Mouse (Mus musculus): ENCODE results near the gene Gm20422. TPM values are rescaled to one million over a fixed set of nuclear protein-coding genes. Genes with fewer than 3 reads are reported as not detected.

The Gm20422 gene
- polyA plus RNA-seq, 1 experiment from 2014 or later: not detected

DNA sequence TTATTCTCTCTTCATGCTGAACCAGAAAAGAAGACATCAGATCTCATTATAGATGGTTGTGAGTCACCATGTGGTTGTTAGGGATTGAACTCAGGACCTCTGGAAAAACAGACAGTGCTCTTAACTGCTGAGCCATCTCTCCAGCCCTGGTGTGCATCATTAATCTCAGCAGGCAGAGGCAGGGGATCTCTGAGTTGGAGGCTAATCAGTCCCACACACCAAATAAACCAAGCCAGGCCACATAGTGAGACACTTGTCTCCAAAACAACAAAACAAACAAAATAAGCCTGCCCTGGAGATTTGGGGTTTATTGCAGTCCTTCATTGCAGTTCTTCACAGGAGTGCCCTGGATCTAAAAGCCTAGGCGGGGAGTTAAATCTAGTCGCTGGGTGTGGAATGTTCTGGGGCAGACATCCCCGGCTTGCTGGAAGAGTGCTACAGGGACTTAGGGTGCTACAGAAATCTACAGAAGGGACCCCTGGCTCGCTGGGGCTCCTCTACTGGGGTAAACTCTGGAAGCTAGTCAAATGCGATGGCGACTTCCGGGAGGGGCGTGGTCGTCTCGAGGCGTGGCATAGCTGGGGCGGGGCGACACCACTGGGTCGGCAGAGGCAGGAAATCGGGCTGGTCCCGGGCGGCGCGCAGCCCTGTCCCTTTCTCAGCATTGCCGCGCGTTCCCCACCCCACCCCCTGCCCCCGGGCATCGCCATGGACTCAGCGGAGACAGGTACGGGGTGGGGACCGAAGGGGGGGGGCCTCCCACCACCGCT lies 33.6 kb upstream of the Gm20422 start, which contains the start of gene Gmip:
Gene Gmip (plus strand): TSS at position 586 of the 770 bp plus-strand sequence.
- Histone ChIP-seq H3K4me2 (replicated peaks; ENCODE audit: low read depth, low read length) (peak within 1 kb of the TSS; percentile 81), H3K27me3 (ENCODE audit: control insufficient read depth, insufficient read depth, low read length) (no peaks in the 10 kb centered on the region), H3K27ac (ENCODE audit: low read depth, low read length) (no peak within 1 kb of the TSS), H3K4me1 (ENCODE audit: control insufficient read depth, insufficient read depth, low read length) (0 out of 2 replicates have a peak, but pooled peaks cover 4% of the 10 kb centered on the region), H3K36me3 (ENCODE audit: control insufficient read depth, insufficient read depth, low read length) (peaks cover 50% of the 10 kb centered on the region), H3K4me3 (ENCODE audit: low read length) (peak within 1 kb of the TSS; percentile 50), H3K9ac (ENCODE audit: low read depth, low read length) (peak within 1 kb of the TSS; percentile 48; the same call in 1 of the 2 replicates), H3K9me3 (ENCODE audit: control insufficient read depth, low read length) (no peaks in the 10 kb centered on the region)
- 6% methylated on average over 28 of the region's 28 CpGs for WGBS
- peak; percentile 80 for ATAC-seq (ENCODE audit: low FRiP score, low TSS enrichment)

DNA sequence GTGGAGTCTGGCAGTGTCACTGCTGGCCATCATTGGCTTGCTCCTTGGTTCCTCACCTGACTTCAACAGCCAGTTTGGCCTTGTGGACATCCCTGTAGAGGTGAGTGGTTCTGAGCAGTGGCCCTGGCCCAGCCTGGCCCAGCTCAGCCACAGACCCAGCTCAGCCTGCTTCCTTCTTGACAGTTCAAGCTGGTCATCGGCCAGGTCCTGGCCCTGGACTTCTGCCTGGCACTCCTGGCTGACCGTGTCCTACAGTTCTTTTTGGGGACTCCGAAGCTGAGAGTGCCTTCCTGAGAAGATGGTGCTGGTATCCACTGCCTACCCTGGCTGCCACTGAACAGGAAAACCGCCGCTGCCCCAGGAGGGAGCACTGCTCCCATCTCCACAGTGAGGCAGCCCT lies 32.5 kb upstream of the Gm20422 start:
- peaks cover 58% of the 10 kb centered on the region for H3K36me3 ChIP-seq (ENCODE audit: control insufficient read depth, insufficient read depth, low read length)
- no peak overlapping the region for H3K9ac ChIP-seq (ENCODE audit: low read depth, low read length)
- H3K27ac ChIP-seq (ENCODE audit: low read depth, low read length): no peak overlapping the region
- WGBS: 94% methylated on average over 5 of the region's 5 CpGs
- no peaks in the 10 kb centered on the region for H3K9me3 ChIP-seq (ENCODE audit: control insufficient read depth, low read length)
- no peak overlapping the region for H3K4me2 ChIP-seq (replicated peaks; ENCODE audit: low read depth, low read length)
- no peak overlapping the region for H3K4me3 ChIP-seq (ENCODE audit: low read length)
- H3K27me3 ChIP-seq (ENCODE audit: control insufficient read depth, insufficient read depth, low read length): no peaks in the 10 kb centered on the region
- H3K4me1 ChIP-seq (ENCODE audit: control insufficient read depth, insufficient read depth, low read length): 0 out of 2 replicates have a peak, but pooled peaks cover 4% of the 10 kb centered on the region
- no peak for ATAC-seq (ENCODE audit: low FRiP score, low TSS enrichment)

DNA sequence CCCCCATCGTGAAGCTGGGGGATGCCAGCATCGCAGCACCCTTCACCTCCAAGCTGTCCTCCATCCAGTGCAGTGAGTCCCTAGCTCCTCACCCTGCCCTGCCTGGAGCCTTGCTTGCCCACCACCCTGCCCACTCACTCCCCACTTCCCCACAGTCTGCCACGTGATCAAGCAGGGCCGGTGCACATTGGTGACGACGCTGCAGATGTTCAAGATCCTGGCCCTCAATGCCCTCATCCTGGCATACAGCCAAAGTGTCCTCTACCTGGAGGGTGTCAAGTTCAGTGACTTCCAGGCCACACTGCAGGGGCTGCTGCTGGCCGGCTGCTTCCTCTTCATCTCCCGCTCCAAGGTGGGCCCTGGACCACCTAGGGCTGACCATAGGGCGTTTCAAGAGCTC lies 30.8 kb upstream of the Gm20422 start:
- Histone ChIP-seq H3K4me3 (ENCODE audit: low read length) (no peak overlapping the region), H3K4me2 (replicated peaks; ENCODE audit: low read depth, low read length) (no peak overlapping the region), H3K27me3 (ENCODE audit: control insufficient read depth, insufficient read depth, low read length) (no peaks in the 10 kb centered on the region), H3K36me3 (ENCODE audit: control insufficient read depth, insufficient read depth, low read length) (peaks cover 73% of the 10 kb centered on the region), H3K9ac (ENCODE audit: low read depth, low read length) (no peak overlapping the region), H3K4me1 (ENCODE audit: control insufficient read depth, insufficient read depth, low read length) (0 out of 2 replicates have a peak, but pooled peaks cover 4% of the 10 kb centered on the region), H3K9me3 (ENCODE audit: control insufficient read depth, low read length) (no peaks in the 10 kb centered on the region), H3K27ac (ENCODE audit: low read depth, low read length) (no peak overlapping the region)
- no peak for ATAC-seq (ENCODE audit: low FRiP score, low TSS enrichment)
- 87% methylated on average over 9 of the region's 9 CpGs for WGBS

DNA sequence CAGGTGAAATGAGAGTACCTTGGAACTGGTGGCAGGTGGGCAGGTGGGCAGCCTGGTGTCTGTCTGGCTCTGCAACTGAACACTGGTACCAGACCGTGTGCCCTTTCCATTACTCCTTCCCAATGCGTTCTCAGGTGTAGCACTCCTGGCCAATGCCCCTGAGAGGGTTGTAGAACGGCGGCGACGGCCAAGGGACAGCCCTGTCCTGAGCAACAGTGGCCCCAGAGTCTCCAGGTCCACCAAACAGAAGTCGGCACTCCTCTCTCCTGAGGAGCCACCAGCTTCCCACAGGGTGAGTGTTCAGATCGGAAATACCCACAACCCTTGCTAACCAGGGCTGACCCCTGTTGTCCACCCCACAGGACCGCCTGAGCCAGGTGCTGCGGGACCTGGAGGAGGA lies 30.4 kb upstream of the Gm20422 start:
- no peak overlapping the region for H3K4me3 ChIP-seq (ENCODE audit: low read length)
- ATAC-seq (ENCODE audit: low FRiP score, low TSS enrichment): no peak
- H3K9ac ChIP-seq (ENCODE audit: low read depth, low read length): no peak overlapping the region
- H3K27ac ChIP-seq (ENCODE audit: low read depth, low read length): no peak overlapping the region
- H3K36me3 ChIP-seq (ENCODE audit: control insufficient read depth, insufficient read depth, low read length): peaks cover 77% of the 10 kb centered on the region
- 0 out of 2 replicates have a peak, but pooled peaks cover 4% of the 10 kb centered on the region for H3K4me1 ChIP-seq (ENCODE audit: control insufficient read depth, insufficient read depth, low read length)
- H3K4me2 ChIP-seq (replicated peaks; ENCODE audit: low read depth, low read length): no peak overlapping the region
- no peaks in the 10 kb centered on the region for H3K27me3 ChIP-seq (ENCODE audit: control insufficient read depth, insufficient read depth, low read length)
- 95% methylated on average over 10 of the region's 10 CpGs for WGBS
- no peaks in the 10 kb centered on the region for H3K9me3 ChIP-seq (ENCODE audit: control insufficient read depth, low read length)

DNA sequence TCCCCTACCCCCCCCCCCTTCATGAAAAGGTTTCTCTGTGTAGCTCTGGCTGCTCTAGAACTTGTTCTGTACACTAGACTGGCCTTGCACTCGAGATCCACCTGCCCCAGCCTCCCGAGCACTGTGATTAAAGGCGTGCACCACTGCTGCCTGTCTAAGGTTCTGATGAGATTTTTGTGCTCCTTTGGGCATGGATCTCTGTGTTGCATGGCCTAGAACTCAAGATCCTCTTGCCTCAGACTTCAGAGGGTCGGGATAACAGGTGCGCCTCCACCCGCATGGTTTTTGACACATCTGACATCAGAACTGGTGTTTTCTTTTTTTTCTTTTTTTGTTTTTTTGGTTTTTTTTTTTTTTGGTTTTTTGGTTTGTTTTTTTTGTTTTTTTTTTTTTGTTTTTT lies 29.9 kb upstream of the Gm20422 start:
- Histone ChIP-seq H3K9ac (ENCODE audit: low read depth, low read length) (no peak overlapping the region), H3K27me3 (ENCODE audit: control insufficient read depth, insufficient read depth, low read length) (no peaks in the 10 kb centered on the region), H3K27ac (ENCODE audit: low read depth, low read length) (no peak overlapping the region), H3K4me3 (ENCODE audit: low read length) (no peak overlapping the region), H3K36me3 (ENCODE audit: control insufficient read depth, insufficient read depth, low read length) (peaks cover 83% of the 10 kb centered on the region), H3K9me3 (ENCODE audit: control insufficient read depth, low read length) (no peaks in the 10 kb centered on the region), H3K4me2 (replicated peaks; ENCODE audit: low read depth, low read length) (no peak overlapping the region), H3K4me1 (ENCODE audit: control insufficient read depth, insufficient read depth, low read length) (0 out of 2 replicates have a peak, but pooled peaks cover 4% of the 10 kb centered on the region)
- ATAC-seq (ENCODE audit: low FRiP score, low TSS enrichment): no peak
- 94% methylated on average over 6 of the region's 6 CpGs for WGBS

DNA sequence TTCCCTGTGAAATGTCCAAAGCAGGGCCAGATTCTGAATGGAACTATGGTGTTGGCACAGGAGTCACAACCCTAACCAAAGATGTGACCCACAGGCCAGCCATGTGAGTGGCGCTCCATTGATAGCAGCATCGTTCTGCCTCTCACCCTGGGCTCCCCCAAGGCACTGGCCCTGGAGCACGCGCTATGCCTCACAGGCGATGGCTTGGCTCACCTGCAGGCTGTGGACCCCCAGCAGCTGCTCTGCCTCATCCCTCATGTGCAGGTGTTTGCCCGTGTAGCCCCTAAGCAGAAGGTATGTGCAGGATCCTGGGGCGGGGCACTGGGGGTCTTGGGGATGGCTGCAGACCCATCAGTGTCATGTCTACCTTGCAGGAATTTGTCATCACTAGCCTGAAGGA lies 28.7 kb upstream of the Gm20422 start:
- ATAC-seq (ENCODE audit: low FRiP score, low TSS enrichment): no peak
- no peaks in the 10 kb centered on the region for H3K27me3 ChIP-seq (ENCODE audit: control insufficient read depth, insufficient read depth, low read length)
- no peaks in the 10 kb centered on the region for H3K4me1 ChIP-seq (ENCODE audit: control insufficient read depth, insufficient read depth, low read length)
- H3K9me3 ChIP-seq (ENCODE audit: control insufficient read depth, low read length): no peaks in the 10 kb centered on the region
- peaks cover 95% of the 10 kb centered on the region for H3K36me3 ChIP-seq (ENCODE audit: control insufficient read depth, insufficient read depth, low read length)
- H3K4me2 ChIP-seq (replicated peaks; ENCODE audit: low read depth, low read length): no peak overlapping the region
- WGBS: 96% methylated on average over 7 of the region's 7 CpGs
- H3K9ac ChIP-seq (ENCODE audit: low read depth, low read length): no peak overlapping the region
- no peak overlapping the region for H3K27ac ChIP-seq (ENCODE audit: low read depth, low read length)
- no peak overlapping the region for H3K4me3 ChIP-seq (ENCODE audit: low read length)

DNA sequence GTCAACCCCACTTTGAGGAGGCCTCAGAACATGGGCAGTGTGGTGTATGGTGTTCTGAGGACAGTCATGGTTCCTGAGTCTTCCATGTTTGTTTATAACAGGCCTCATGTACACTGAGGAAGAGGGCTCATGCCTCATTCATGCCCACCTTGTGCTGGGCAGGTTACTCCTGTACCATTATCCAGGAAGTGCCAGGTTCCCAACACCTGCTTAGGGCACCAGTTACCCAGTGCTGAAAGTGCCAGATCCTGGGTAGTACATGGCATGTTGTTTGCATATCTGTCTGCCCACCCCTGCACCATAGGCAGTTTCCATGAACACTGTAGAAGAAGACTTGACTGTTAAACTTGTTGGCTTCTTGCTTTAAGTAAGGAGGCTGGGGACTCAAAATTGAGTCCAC lies 27.5 kb upstream of the Gm20422 start:
- ATAC-seq (ENCODE audit: low FRiP score, low TSS enrichment): no peak
- no peaks in the 10 kb centered on the region for H3K9me3 ChIP-seq (ENCODE audit: control insufficient read depth, low read length)
- no peak overlapping the region for H3K4me2 ChIP-seq (replicated peaks; ENCODE audit: low read depth, low read length)
- no peak overlapping the region for H3K9ac ChIP-seq (ENCODE audit: low read depth, low read length)
- no peak overlapping the region for H3K27ac ChIP-seq (ENCODE audit: low read depth, low read length)
- H3K4me3 ChIP-seq (ENCODE audit: low read length): no peak overlapping the region
- H3K27me3 ChIP-seq (ENCODE audit: control insufficient read depth, insufficient read depth, low read length): no peaks in the 10 kb centered on the region
- no peaks in the 10 kb centered on the region for H3K4me1 ChIP-seq (ENCODE audit: control insufficient read depth, insufficient read depth, low read length)
- peaks cover 96% of the 10 kb centered on the region for H3K36me3 ChIP-seq (ENCODE audit: control insufficient read depth, insufficient read depth, low read length)

GRCm38 (mm10) chr8:69801796-69802195 lies 27.1 kb upstream of the Gm20422 start:
- Histone ChIP-seq H3K4me3 (ENCODE audit: low read length) (no peak overlapping the region), H3K9ac (ENCODE audit: low read depth, low read length) (no peak overlapping the region), H3K4me1 (ENCODE audit: control insufficient read depth, insufficient read depth, low read length) (no peaks in the 10 kb centered on the region), H3K27me3 (ENCODE audit: control insufficient read depth, insufficient read depth, low read length) (no peaks in the 10 kb centered on the region), H3K27ac (ENCODE audit: low read depth, low read length) (no peak overlapping the region), H3K9me3 (ENCODE audit: control insufficient read depth, low read length) (no peaks in the 10 kb centered on the region), H3K4me2 (replicated peaks; ENCODE audit: low read depth, low read length) (no peak overlapping the region), H3K36me3 (ENCODE audit: control insufficient read depth, insufficient read depth, low read length) (peaks cover 96% of the 10 kb centered on the region)
- no peak for ATAC-seq (ENCODE audit: low FRiP score, low TSS enrichment)
- WGBS: 94% methylated on average over 4 of the region's 4 CpGs

DNA sequence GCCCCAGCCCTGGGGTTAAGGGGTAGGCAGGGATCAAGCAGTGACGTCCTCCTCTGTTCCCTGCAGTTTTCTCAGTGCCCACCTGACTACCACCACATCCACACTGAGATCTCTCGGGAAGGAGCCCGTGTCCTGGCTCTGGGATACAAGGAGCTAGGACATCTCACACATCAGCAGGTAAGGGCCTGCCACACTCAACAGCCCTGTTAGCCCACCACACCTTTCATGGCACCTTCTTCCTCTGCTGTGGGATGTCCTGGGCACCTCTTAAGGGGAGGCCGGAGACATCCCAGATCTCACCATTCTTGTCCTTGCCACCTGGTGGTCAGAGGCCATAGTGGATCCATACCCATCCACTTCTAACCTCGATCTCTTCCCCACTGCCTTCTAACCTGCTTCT lies 25.3 kb upstream of the Gm20422 start:
- H3K9ac ChIP-seq (ENCODE audit: low read depth, low read length): no peak overlapping the region
- no peak overlapping the region for H3K4me3 ChIP-seq (ENCODE audit: low read length)
- no peaks in the 10 kb centered on the region for H3K27me3 ChIP-seq (ENCODE audit: control insufficient read depth, insufficient read depth, low read length)
- no peaks in the 10 kb centered on the region for H3K4me1 ChIP-seq (ENCODE audit: control insufficient read depth, insufficient read depth, low read length)
- no peak for ATAC-seq (ENCODE audit: low FRiP score, low TSS enrichment)
- peaks cover 96% of the 10 kb centered on the region for H3K36me3 ChIP-seq (ENCODE audit: control insufficient read depth, insufficient read depth, low read length)
- H3K9me3 ChIP-seq (ENCODE audit: control insufficient read depth, low read length): no peaks in the 10 kb centered on the region
- H3K4me2 ChIP-seq (replicated peaks; ENCODE audit: low read depth, low read length): no peak overlapping the region
- H3K27ac ChIP-seq (ENCODE audit: low read depth, low read length): no peak overlapping the region
- WGBS: 98% methylated on average over 5 of the region's 5 CpGs

All from kidney, embryonic 14.5 days (tissue).